ENCODE assay signal across 13 mouse cellular contexts in genomic region chr4:98099433-98099832, GRCm38 (mm10).
A peak's percentile ranks its signal among the peaks of the same experiment; 100 is the strongest.
DNase-seq lines count a peak whose midpoint lies in the region; ATAC-seq and TF ChIP-seq lines count a peak whose summit lies in the region.
"Had no signal": no experiment of that assay in that cellular context is flagged by ENCODE, and none has a peak within 500 bp of the region (broad histone marks: within the 10 kb centered on the region; RNA-seq: fewer than 3 reads in every experiment).

No protein-coding gene starts in this region.

- H3K36me3 ChIP-seq in forebrain, embryonic 14.5 days (ENCODE audit: control insufficient read depth, insufficient read depth, low read length) = 0 out of 2 replicates have a peak, but pooled peaks cover 8% of the 10 kb centered on the region
- no peaks in the 10 kb centered on the region for H3K36me3 ChIP-seq in limb, embryonic 11.5 days (ENCODE audit: control insufficient read depth, insufficient read depth, low read length)
- H3K36me3 ChIP-seq in stomach, embryonic 16.5 days (ENCODE audit: control insufficient read depth, insufficient read depth, low read length) = no peaks in the 10 kb centered on the region

- peak; percentile 42 for TF ChIP-seq CTCF in layer of hippocampus, adult 2 months (conservative IDR thresholded peaks at IDR 0.05)

- peak overlapping the region; percentile 28; the same call in 1 of the 2 replicates for H3K27ac ChIP-seq in layer of hippocampus, adult 2 months
- H3K27ac ChIP-seq in forebrain, embryonic 14.5 days (ENCODE audit: low read depth, low read length) = peak overlapping the region; percentile 16; the same call in 1 of the 2 replicates
- H3K27ac ChIP-seq in limb, embryonic 11.5 days (replicated peaks; ENCODE audit: low read depth, low read length) = peak overlapping the region; percentile 42; the same call in 1 of the 2 replicates
- 0 out of 2 replicates have a peak overlapping the region, but pooled peaks have one; percentile 27 for H3K27ac ChIP-seq in stomach, embryonic 16.5 days (ENCODE audit: low read length)
- H3K27ac ChIP-seq: macrophage had no signal

- 19% methylated on average over 5 of the region's 5 CpGs for WGBS in forebrain, embryonic 14.5 days
- 39% methylated on average over 5 of the region's 5 CpGs for WGBS in limb, embryonic 11.5 days
- WGBS in stomach, embryonic 16.5 days = 60% methylated on average over 5 of the region's 5 CpGs

- H3K4me1 ChIP-seq in forebrain, embryonic 14.5 days (ENCODE audit: control insufficient read depth, insufficient read depth, low read length) = peaks cover 39% of the 10 kb centered on the region
- peaks cover 51% of the 10 kb centered on the region for H3K4me1 ChIP-seq in limb, embryonic 11.5 days (ENCODE audit: control insufficient read depth, insufficient read depth, low read length)
- H3K4me1 ChIP-seq in stomach, embryonic 16.5 days (ENCODE audit: control insufficient read depth, insufficient read depth, low read length) = peaks cover 18% of the 10 kb centered on the region

- H3K4me3 ChIP-seq in layer of hippocampus, adult 2 months = no peak overlapping the region
- H3K4me3 ChIP-seq in forebrain, embryonic 14.5 days (ENCODE audit: low read depth, low read length) = no peak overlapping the region
- no peak overlapping the region for H3K4me3 ChIP-seq in limb, embryonic 11.5 days (ENCODE audit: low read depth, low read length)
- no peak overlapping the region for H3K4me3 ChIP-seq in stomach, embryonic 16.5 days (replicated peaks; ENCODE audit: low read length)

- DNase-seq in layer of hippocampus, adult 2 months (ENCODE audit: low spot score in 2 of 2) = peak in 1 of 2 experiments; percentile 42
- DNase-seq in layer of hippocampus, postnatal 10 days (ENCODE audit: low spot score in 2 of 2) = no peak
- peak; percentile 78 for DNase-seq in forebrain, embryonic 14.5 days (ENCODE audit: low spot score)
- DNase-seq in limb, embryonic 11.5 days (ENCODE audit: low spot score) = no peak
- no peak for DNase-seq in left cerebral cortex, adult 11 months (ENCODE audit: low spot score)
- no peak for DNase-seq in kidney, adult 11 months
- DNase-seq: cerebellum, adult 18-20 months; heart, postnatal 10 days; retina, postnatal 1 day had no signal

- H3K9ac ChIP-seq in forebrain, embryonic 14.5 days (ENCODE audit: low read length) = no peak overlapping the region
- no peak overlapping the region for H3K9ac ChIP-seq in limb, embryonic 11.5 days (ENCODE audit: low read length)
- H3K9ac ChIP-seq in stomach, embryonic 16.5 days (ENCODE audit: low read length) = no peak overlapping the region

- ATAC-seq in forebrain, embryonic 14.5 days = peak; percentile 61
- no peak for ATAC-seq in limb, embryonic 11.5 days (ENCODE audit: insufficient number of reproducible peaks, low FRiP score, low TSS enrichment, low read depth)
- no peak for ATAC-seq in stomach, embryonic 16.5 days (ENCODE audit: insufficient read depth, low FRiP score)
- ATAC-seq: activated CD4-positive, CD25-positive, alpha-beta regulatory T cell, adult 4 months; intestine, postnatal 0 days had no signal

- H3K9me3 ChIP-seq in forebrain, embryonic 14.5 days (replicated peaks; ENCODE audit: control insufficient read depth, low read length) = no peaks in the 10 kb centered on the region
- no peaks in the 10 kb centered on the region for H3K9me3 ChIP-seq in limb, embryonic 11.5 days (ENCODE audit: control insufficient read depth, low read length)
- no peaks in the 10 kb centered on the region for H3K9me3 ChIP-seq in stomach, embryonic 16.5 days (replicated peaks; ENCODE audit: control insufficient read depth, low read length)

- no peaks in the 10 kb centered on the region for H3K27me3 ChIP-seq in forebrain, embryonic 14.5 days (replicated peaks; ENCODE audit: control insufficient read depth, insufficient read depth, low read length)
- H3K27me3 ChIP-seq in limb, embryonic 11.5 days (ENCODE audit: control insufficient read depth, insufficient read depth, low read length) = no peaks in the 10 kb centered on the region
- H3K27me3 ChIP-seq in stomach, embryonic 16.5 days (ENCODE audit: control insufficient read depth, insufficient read depth, low read length) = no peaks in the 10 kb centered on the region

- H3K4me2 ChIP-seq in forebrain, embryonic 14.5 days (ENCODE audit: low read length) = no peak overlapping the region
- no peak overlapping the region for H3K4me2 ChIP-seq in limb, embryonic 11.5 days (ENCODE audit: low read depth, severe bottlenecking)
- no peak overlapping the region for H3K4me2 ChIP-seq in stomach, embryonic 16.5 days (ENCODE audit: low read depth, low read length)
